Mouse (Mus musculus): ENCODE results near the gene Inpp5a.

Gene Inpp5a

GRCm38 (mm10) chr7:139580851-139581775, 192.2 kb downstream of the Inpp5a start:
- peak; percentile 54 for DNase-seq (ENCODE audit: low read depth, low spot score)

- peak; percentile 61 for DNase-seq (ENCODE audit: low read depth, low spot score)
Measured at GRCm38 (mm10) chr7:139581801-139582571, 193.1 kb downstream of the Inpp5a start.

- peak; percentile 69 for DNase-seq (ENCODE audit: low read depth, low spot score)
Measured at GRCm38 (mm10) chr7:139582595-139582994, 193.7 kb downstream of the Inpp5a start, which contains the start of gene Nkx6-2. Gene Nkx6-2 (minus strand): TSS chr7:139582797.

- DNase-seq (ENCODE audit: low read depth, low spot score) = no peak
Measured at GRCm38 (mm10) chr7:139583094-139583737, 194.3 kb downstream of the Inpp5a start.

GRCm38 (mm10) chr7:139584221-139585175, 195.6 kb downstream of the Inpp5a start:
- DNase-seq (ENCODE audit: low read depth, low spot score) = peak; percentile 28

GRCm38 (mm10) chr7:139585183-139585821, 196.4 kb downstream of the Inpp5a start:
- peak; percentile 39 for DNase-seq (ENCODE audit: low read depth, low spot score)

GRCm38 (mm10) chr7:139587919-139588318, 199.0 kb downstream of the Inpp5a start:
- DNase-seq (ENCODE audit: low read depth, low spot score) = no peak

- peak; percentile 74 for DNase-seq (ENCODE audit: low read depth, low spot score)
Measured at GRCm38 (mm10) chr7:139590302-139590701, 201.4 kb downstream of the Inpp5a start.

- DNase-seq (ENCODE audit: low read depth, low spot score) = peak; percentile 43
Measured at GRCm38 (mm10) chr7:139591311-139591710, 202.4 kb downstream of the Inpp5a start.

- DNase-seq (ENCODE audit: low read depth, low spot score) = no peak
Measured at GRCm38 (mm10) chr7:139595311-139595710, 206.4 kb downstream of the Inpp5a start.

- DNase-seq (ENCODE audit: low read depth, low spot score) = no peak
Measured at GRCm38 (mm10) chr7:139595862-139596261, 207.0 kb downstream of the Inpp5a start.

- no peak for DNase-seq (ENCODE audit: low read depth, low spot score)
Measured at GRCm38 (mm10) chr7:139610328-139610727, 221.4 kb downstream of the Inpp5a start.

- peak; percentile 70 for DNase-seq (ENCODE audit: low read depth, low spot score)
Measured at GRCm38 (mm10) chr7:139615767-139616766, 227.2 kb downstream of the Inpp5a start.

- no peak for DNase-seq (ENCODE audit: low read depth, low spot score)
Measured at GRCm38 (mm10) chr7:139622568-139622967, 233.7 kb downstream of the Inpp5a start.

GRCm38 (mm10) chr7:139625156-139625555, 236.2 kb downstream of the Inpp5a start:
- DNase-seq (ENCODE audit: low read depth, low spot score) = no peak
